Mouse (Mus musculus) megakaryocyte, embryonic 14.5 days (primary cell): ENCODE data around the gene Psd. TPM values are rescaled to one million over a fixed set of nuclear protein-coding genes. Genes with fewer than 3 reads are reported as not detected.

ENCODE experiments used
- H3K27me3 ChIP-seq: replicated peaks from 2 replicates; pipeline ENCODE3; 2012; ENCODE audit warnings: inconsistent platforms
- H3K36me3 ChIP-seq: replicated peaks from 2 replicates; pipeline ENCODE3; 2012; ENCODE audit warnings: low read length, inconsistent platforms, mixed read lengths
- H3K4me1 ChIP-seq: 2 replicates; pipeline ENCODE4 v1.6.1; 2012; ENCODE audit warnings: inconsistent platforms
- H3K4me3 ChIP-seq: replicated peaks from 2 replicates; pipeline ENCODE3; 2012; ENCODE audit warnings: moderate library complexity, mild to moderate bottlenecking, inconsistent platforms
- H3K9me3 ChIP-seq: 2 replicates; pipeline ENCODE4 v1.6.1; 2012; ENCODE audit warnings: inconsistent platforms
- FLI1 ChIP-seq: IDR thresholded peaks from 2 replicates; pipeline ENCODE4 v1.6.1; 2012; ENCODE audit warnings: low read length, inconsistent platforms, mixed read lengths
- GATA1 ChIP-seq: IDR thresholded peaks from 3 replicates; pipeline ENCODE4 v1.6.1; 2012; ENCODE audit warnings: mixed read lengths, low read length, inconsistent platforms, borderline replicate concordance
- polyA plus RNA-seq: library from polyadenylated mRNA; stranded (reverse); fragments of >175 nt; gene quantifications from 2 replicates; pipeline ENCODE4 v1.2.3, GENCODE M21; 2012; ENCODE audit warnings: low replicate concordance; ENCODE audit not compliant: insufficient read depth

Gene Psd
- polyA plus RNA-seq, 1 experiment: 0.19 TPM

- Histone ChIP-seq H3K27me3 (peaks cover 32% of the 10 kb centered on the region), H3K4me1 (peaks cover 49% of the 10 kb centered on the region), H3K36me3 (peaks cover 30% of the 10 kb centered on the region), H3K4me3 (peak overlapping the region; percentile 97), H3K9me3 (no peaks in the 10 kb centered on the region)
- TF ChIP-seq GATA1: no peak
Observed at GRCm38 (mm10) chr19:46329031-46329641, 2.2 kb upstream of the Psd start.

GRCm38 (mm10) chr19:46328081-46329030 lies 1.4 kb upstream of the Psd start, which contains the start of gene Fbxl15:
Fbxl15 (plus strand) TSS chr19:46328184.
- Histone ChIP-seq H3K36me3 (peaks cover 30% of the 10 kb centered on the region), H3K9me3 (no peaks in the 10 kb centered on the region), H3K4me3 (peak within 1 kb of the TSS; percentile 97), H3K4me1 (peaks cover 49% of the 10 kb centered on the region), H3K27me3 (peaks cover 40% of the 10 kb centered on the region)
- no peak for TF ChIP-seq GATA1
- TF ChIP-seq FLI1: no peak

- peaks cover 48% of the 10 kb centered on the region for H3K4me1 ChIP-seq
Observed at GRCm38 (mm10) chr19:46327531-46328064, 642 bp upstream of the Psd start.

GRCm38 (mm10) chr19:46326019-46326755 lies 769 bp downstream of the Psd start:
- TF ChIP-seq GATA1 (no peak), FLI1 (no peak)
- no peaks in the 10 kb centered on the region for H3K9me3 ChIP-seq
- H3K4me3 ChIP-seq: no peak overlapping the region
- H3K4me1 ChIP-seq: peaks cover 47% of the 10 kb centered on the region
- peaks cover 11% of the 10 kb centered on the region for H3K36me3 ChIP-seq
- H3K27me3 ChIP-seq: peaks cover 61% of the 10 kb centered on the region

More at GRCm38 (mm10) chr19:46327531-46328064, 642 bp upstream of the Psd start:
- Histone ChIP-seq H3K4me3 (peak overlapping the region; percentile 97), H3K27me3 (peaks cover 47% of the 10 kb centered on the region), H3K36me3 (peaks cover 26% of the 10 kb centered on the region), H3K9me3 (no peaks in the 10 kb centered on the region)
- no peak for TF ChIP-seq GATA1
- no peak for TF ChIP-seq FLI1

- H3K4me3 ChIP-seq: no peak overlapping the region
- H3K4me1 ChIP-seq: peaks cover 45% of the 10 kb centered on the region
- TF ChIP-seq FLI1 (no peak), GATA1 (no peak)
- peaks cover 74% of the 10 kb centered on the region for H3K27me3 ChIP-seq
- no peaks in the 10 kb centered on the region for H3K9me3 ChIP-seq
- H3K36me3 ChIP-seq: no peaks in the 10 kb centered on the region
Observed at GRCm38 (mm10) chr19:46324918-46325317, 2.0 kb downstream of the Psd start.

GRCm38 (mm10) chr19:46324366-46324765 lies 2.6 kb downstream of the Psd start:
- Histone ChIP-seq H3K9me3 (no peaks in the 10 kb centered on the region), H3K4me1 (peaks cover 45% of the 10 kb centered on the region), H3K4me3 (no peak overlapping the region), H3K27me3 (peaks cover 79% of the 10 kb centered on the region), H3K36me3 (no peaks in the 10 kb centered on the region)
- no peak for TF ChIP-seq FLI1
- TF ChIP-seq GATA1: no peak

GRCm38 (mm10) chr19:46323716-46324115 lies 3.2 kb downstream of the Psd start:
- H3K27me3 ChIP-seq: peaks cover 84% of the 10 kb centered on the region
- no peak overlapping the region for H3K4me3 ChIP-seq
- H3K36me3 ChIP-seq: no peaks in the 10 kb centered on the region
- TF ChIP-seq GATA1 (no peak), FLI1 (no peak)
- no peaks in the 10 kb centered on the region for H3K9me3 ChIP-seq
- H3K4me1 ChIP-seq: peaks cover 45% of the 10 kb centered on the region

GRCm38 (mm10) chr19:46322996-46323572 lies 3.9 kb downstream of the Psd start:
- H3K27me3 ChIP-seq: peaks cover 90% of the 10 kb centered on the region
- no peaks in the 10 kb centered on the region for H3K9me3 ChIP-seq
- H3K4me1 ChIP-seq: peaks cover 48% of the 10 kb centered on the region
- no peak for TF ChIP-seq GATA1
- no peak for TF ChIP-seq FLI1
- no peaks in the 10 kb centered on the region for H3K36me3 ChIP-seq
- no peak overlapping the region for H3K4me3 ChIP-seq

GRCm38 (mm10) chr19:46322144-46322995 lies 4.6 kb downstream of the Psd start:
- Histone ChIP-seq H3K27me3 (peaks cover 98% of the 10 kb centered on the region), H3K36me3 (no peaks in the 10 kb centered on the region), H3K9me3 (no peaks in the 10 kb centered on the region), H3K4me1 (peaks cover 49% of the 10 kb centered on the region), H3K4me3 (no peak overlapping the region)
- no peak for TF ChIP-seq FLI1
- no peak for TF ChIP-seq GATA1
